Mouse (Mus musculus): ENCODE measurements around the gene Crim1. TPM values are rescaled to one million over a fixed set of nuclear protein-coding genes. Genes with fewer than 3 reads are reported as not detected.

The Crim1 gene
- 33.9 and 38.3 TPM in 2 replicates for polyA plus RNA-seq (2012; rRNA removed)

DNA sequence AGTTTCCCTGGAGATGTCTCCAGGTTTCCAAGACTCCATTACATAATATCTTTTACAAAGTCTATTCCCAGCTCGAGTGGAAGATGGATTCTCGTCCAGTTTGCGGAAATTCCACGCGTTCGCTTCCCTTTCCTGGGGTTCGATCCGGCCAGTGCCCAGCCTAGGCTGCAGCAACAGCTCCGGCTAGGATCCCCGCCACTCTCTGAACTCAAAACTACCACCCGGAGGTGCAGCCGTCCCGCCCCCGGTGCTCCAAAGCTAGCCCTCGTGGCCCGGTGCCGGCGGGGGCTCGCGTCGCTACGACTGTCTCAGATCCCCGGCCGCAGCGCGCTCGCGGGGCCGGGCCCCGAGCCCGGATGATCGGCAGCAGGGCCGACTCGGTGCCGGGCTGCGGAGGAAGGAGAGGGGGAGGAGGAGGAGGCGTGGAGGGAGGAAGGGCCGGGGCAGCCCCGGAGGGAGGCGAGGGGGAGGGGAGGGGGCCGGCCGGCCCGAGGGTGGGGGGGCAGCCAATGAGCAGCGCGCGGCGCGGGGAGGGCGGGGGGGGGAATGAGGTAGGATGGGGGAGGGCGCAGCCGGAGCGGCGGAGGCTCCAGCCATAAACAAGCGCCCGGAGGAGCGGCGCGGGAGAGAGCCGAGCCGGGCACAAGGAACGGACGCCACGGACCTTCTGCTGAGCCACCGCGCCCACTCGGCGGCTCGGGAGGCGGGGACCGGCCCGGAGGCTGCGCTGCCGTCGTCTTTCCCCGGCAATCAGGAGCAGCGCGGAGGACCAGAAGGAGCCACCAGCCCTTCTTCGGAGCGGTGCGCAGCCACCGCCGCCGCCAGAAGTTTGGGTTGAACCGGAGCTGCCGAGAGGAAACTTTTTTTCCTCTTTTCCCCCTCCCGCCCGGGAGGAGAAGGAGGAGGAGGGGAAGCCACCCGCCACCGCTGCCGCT lies at the start of gene Crim1:
Gene Crim1, plus strand, starts transcription at position 623 of the 935 bp plus-strand sequence.

GRCm38 (mm10) chr17:78417381-78418281 lies 217.6 kb downstream of the Crim1 start, which contains the start of gene Fez2:
TSS of gene Fez2 (minus strand) at chr17:78418152.

Other genes starting within 250 kb of the Crim1 start
- gene Fez2, start 217.9 kb downstream of the Crim1 start, polyA plus RNA-seq (2012; rRNA removed): 52.2 and 55.4 TPM in 2 replicates